ENCODE assay signal across 20 mouse cellular contexts in genomic region chr1:85690544-85690943, GRCm38 (mm10). TPM values are rescaled to one million over a fixed set of nuclear protein-coding genes. Genes with fewer than 3 reads are reported as not detected.
"Had no signal": no experiment of that assay in that cellular context is flagged by ENCODE, and none has a peak within 500 bp of the region (broad histone marks: within the 10 kb centered on the region; RNA-seq: fewer than 3 reads in every experiment).

No protein-coding gene starts in this region.

- H3K4me1 ChIP-seq: midbrain, embryonic 13.5 days; midbrain, embryonic 15.5 days; neural tube, embryonic 12.5 days had no signal

- H3K36me3 ChIP-seq: midbrain, embryonic 13.5 days; midbrain, embryonic 15.5 days; neural tube, embryonic 12.5 days had no signal

- ATAC-seq: midbrain, embryonic 13.5 days; midbrain, embryonic 15.5 days had no signal

- H3K9ac ChIP-seq: liver, embryonic 14.5 days; lung, embryonic 14.5 days; midbrain, embryonic 13.5 days; midbrain, embryonic 15.5 days; neural tube, embryonic 12.5 days had no signal

- H3K4me3 ChIP-seq: megakaryocyte, embryonic 14.5 days; midbrain, embryonic 13.5 days; midbrain, embryonic 15.5 days; neural tube, embryonic 12.5 days had no signal

- DNase-seq: lung, adult 18-20 months; lung, embryonic 14.5 days; lung, postnatal 10 days; lung, postnatal 36 days; retina, postnatal 1 day; right cerebral cortex, adult 18-20 months; right cerebral cortex, postnatal 25 days; right cerebral cortex, postnatal 4 days; spleen, adult 18-20 months; thymus, adult 18-20 months; thymus, postnatal 14 days; thymus, postnatal 36 days had no signal

- H3K27me3 ChIP-seq: megakaryocyte, embryonic 14.5 days; midbrain, embryonic 13.5 days; midbrain, embryonic 15.5 days; neural tube, embryonic 12.5 days had no signal

- H3K27ac ChIP-seq: liver, embryonic 14.5 days; macrophage; midbrain, embryonic 13.5 days; midbrain, embryonic 15.5 days; neural tube, embryonic 12.5 days had no signal

- H3K4me2 ChIP-seq: lung, embryonic 14.5 days; midbrain, embryonic 11.5 days; midbrain, embryonic 13.5 days; midbrain, embryonic 15.5 days; neural tube, embryonic 12.5 days had no signal

- H3K9me3 ChIP-seq: midbrain, embryonic 13.5 days; midbrain, embryonic 15.5 days; neural tube, embryonic 12.5 days had no signal

RNA-seq across cellular contexts. Expression of gene Sp100, which starts 40.8 kb away (rescaled TPM):
- polyA plus RNA-seq: neural tube, embryonic 14.5 days had no signal
